Mouse (Mus musculus): ENCODE measurements around the gene Zgrf1.

Gene Zgrf1

DNA sequence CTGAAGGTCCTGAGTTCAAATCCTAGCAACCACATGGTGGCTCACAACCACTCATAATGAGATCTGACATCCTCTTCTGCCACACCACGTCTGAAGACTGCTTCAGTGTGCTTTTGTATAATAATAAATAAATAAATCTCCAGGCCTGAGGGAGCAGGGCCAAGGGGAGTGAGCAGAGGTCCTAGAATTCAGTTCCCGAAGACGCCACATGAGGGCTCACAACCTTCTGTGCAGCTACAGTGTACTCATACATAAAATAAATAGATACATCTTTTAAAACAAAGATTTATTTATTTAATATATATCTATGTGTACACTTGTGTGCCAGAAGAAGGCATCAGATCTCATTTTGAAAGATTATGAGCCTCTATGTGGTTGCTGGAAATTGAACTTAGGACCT lies 11.8 kb downstream of the Zgrf1 start:
- no peak for DNase-seq

DNA sequence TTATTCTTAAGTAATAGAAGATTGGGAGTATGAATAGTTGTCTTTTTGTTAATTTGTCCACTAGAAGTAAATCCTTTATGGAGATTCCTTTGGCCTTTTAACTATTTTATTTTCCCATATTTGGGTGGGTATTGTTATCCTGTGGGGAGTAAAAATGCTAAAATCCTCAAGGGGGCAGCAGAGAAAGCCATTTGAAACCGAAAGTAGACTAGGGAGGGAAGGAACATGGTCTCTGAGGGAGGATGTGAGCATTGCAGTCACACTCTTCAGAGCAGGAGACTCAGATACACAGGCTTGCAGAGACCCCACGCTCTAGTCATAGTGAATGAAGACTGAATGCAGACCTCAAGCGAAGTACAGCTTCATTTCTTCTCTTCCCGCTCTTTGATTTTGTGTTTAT lies 19.3 kb downstream of the Zgrf1 start:
- peak; percentile 14 for DNase-seq

- DNase-seq, result no peak
Observed at GRCm38 (mm10) chr3:127597136-127597535, 43.8 kb downstream of the Zgrf1 start.

GRCm38 (mm10) chr3:127608109-127608508 lies 54.8 kb downstream of the Zgrf1 start:
- DNase-seq, result no peak

DNA sequence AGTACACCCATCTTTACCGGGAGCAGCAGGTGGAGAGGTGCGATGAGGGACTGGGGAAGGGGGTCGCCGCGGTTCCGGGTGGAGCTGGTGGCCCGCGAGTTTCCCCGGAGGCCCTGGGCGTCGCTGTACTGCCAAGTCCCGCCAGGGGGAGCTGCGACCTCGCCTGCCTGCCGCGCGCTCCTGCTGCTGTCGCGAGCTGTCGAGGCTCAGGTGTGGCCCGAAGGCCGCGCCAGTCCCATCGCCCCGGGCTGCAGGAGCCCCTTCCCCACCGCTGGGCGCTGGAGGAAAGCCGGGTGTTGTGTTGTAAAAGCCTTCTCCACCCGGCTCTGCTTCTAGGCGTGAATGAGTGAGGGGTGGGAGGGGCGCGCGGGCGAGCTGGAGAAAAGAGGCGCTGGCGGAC lies 72.0 kb downstream of the Zgrf1 start:
- peak; percentile 11 for DNase-seq

GRCm38 (mm10) chr3:127625701-127626399 lies 72.6 kb downstream of the Zgrf1 start:
- peak; percentile 5 for DNase-seq

GRCm38 (mm10) chr3:127626524-127626923 lies 73.2 kb downstream of the Zgrf1 start:
- DNase-seq, result no peak

GRCm38 (mm10) chr3:127627151-127627955 lies 74.1 kb downstream of the Zgrf1 start:
- DNase-seq, result no peak

- no peak for DNase-seq
Observed at GRCm38 (mm10) chr3:127627956-127628310, 74.6 kb downstream of the Zgrf1 start.

DNA sequence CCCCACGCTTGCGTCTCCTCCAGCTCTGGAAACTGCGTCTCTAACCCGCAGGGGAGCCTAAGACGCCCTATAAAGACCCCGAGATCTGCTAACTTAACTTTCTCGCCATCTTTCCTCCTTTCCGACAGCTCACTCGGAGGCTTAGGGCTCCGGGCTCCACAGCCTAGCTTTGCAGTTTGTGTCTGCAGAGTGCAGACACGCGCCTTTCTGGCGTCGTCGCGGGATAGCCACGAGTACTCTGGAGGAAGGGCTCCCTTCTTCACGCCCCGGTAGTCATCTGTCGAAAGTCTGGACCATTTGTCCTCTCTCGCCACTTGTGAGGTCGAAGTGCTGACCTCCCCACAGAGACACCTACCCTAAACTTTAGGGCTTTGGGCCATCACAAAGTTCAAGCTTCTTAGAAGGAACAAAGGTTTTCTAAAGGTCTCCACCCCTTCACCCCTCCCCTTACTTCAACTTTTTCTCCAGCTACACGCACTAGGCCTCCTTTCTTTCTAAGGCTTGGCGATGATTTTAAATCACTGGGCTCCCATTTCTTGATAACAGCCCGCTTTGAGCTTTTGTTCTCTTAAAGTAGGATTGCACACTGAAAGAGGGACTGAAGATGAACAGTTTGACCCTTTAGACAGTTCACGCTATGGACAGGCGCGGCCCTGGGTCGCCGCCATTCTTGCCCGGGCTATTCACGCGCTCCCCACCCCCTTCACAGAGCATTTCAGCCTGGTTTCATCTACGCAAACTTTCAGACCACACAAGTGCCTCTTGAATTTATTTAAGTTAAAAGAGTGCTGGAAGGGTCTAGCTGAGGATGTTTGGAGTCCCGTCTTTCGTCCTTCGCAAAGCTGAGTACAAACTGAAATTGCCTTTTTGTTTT lies 75.3 kb downstream of the Zgrf1 start:
- no peak for DNase-seq

GRCm38 (mm10) chr3:127630190-127630589 lies 76.9 kb downstream of the Zgrf1 start:
- peak; percentile 3 for DNase-seq

DNA sequence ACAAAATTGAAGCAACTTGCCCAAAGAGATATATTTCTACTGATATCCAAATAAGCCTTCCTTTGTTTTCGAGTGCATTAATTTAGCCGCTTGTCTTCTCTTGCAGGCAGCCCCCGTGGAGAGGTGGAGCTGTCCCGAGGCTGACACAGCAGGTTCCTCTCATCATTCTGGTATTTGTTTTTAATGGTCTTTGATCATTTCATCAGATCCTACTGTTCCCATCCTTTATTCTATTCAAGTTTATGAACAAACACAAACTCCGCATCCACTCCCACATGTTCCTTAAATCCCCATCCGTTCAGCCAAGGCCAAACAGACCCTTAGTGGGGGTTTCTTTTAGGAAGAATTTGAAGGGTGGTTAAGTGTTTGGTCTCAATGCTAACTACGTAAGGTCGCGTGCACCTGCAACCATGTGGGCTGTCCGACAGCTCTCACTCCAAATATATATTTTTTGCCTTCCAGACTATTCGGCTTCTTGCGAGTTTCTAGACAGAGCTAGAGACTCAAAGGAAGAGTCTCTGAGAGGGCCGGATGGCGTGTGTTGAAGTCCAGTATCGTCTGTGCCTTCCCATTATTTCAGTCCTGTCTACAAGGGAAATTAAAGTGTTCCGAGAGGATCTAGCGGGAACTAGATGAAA lies 77.6 kb downstream of the Zgrf1 start:
- DNase-seq, result peak; percentile 1

DNA sequence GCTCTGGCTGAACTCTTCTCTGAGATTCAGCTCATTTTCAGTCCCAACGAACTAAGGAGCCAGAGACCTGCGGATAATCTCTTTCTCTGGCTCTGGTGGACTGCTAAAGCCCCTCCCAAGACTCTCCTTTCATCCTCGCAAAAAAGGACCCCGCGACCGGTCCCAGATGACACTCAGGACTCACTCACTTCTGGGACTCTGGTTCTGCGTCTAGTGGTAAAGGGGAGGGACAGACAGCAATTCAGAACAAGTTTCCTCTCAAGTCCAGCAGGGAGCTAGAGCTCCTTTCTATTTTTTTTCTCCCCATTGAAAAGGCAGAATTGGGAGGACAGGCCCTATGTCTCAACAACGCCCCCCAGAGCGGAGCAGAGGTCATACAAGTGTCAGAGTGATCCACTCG lies 78.3 kb downstream of the Zgrf1 start:
- peak; percentile 4 for DNase-seq

- DNase-seq, result peak; percentile 7
Observed at GRCm38 (mm10) chr3:127632531-127632930, 79.2 kb downstream of the Zgrf1 start.

GRCm38 (mm10) chr3:127633080-127634032 lies 80.1 kb downstream of the Zgrf1 start, which contains the start of gene Neurog2:
Neurog2 (plus strand) TSS chr3:127633135.
- peak; percentile 25 for DNase-seq

- DNase-seq, result peak; percentile 58
Observed at GRCm38 (mm10) chr3:127634101-127634983, 81.1 kb downstream of the Zgrf1 start.

- no peak for DNase-seq
Observed at GRCm38 (mm10) chr3:127634984-127635349, 81.7 kb downstream of the Zgrf1 start.

DNA sequence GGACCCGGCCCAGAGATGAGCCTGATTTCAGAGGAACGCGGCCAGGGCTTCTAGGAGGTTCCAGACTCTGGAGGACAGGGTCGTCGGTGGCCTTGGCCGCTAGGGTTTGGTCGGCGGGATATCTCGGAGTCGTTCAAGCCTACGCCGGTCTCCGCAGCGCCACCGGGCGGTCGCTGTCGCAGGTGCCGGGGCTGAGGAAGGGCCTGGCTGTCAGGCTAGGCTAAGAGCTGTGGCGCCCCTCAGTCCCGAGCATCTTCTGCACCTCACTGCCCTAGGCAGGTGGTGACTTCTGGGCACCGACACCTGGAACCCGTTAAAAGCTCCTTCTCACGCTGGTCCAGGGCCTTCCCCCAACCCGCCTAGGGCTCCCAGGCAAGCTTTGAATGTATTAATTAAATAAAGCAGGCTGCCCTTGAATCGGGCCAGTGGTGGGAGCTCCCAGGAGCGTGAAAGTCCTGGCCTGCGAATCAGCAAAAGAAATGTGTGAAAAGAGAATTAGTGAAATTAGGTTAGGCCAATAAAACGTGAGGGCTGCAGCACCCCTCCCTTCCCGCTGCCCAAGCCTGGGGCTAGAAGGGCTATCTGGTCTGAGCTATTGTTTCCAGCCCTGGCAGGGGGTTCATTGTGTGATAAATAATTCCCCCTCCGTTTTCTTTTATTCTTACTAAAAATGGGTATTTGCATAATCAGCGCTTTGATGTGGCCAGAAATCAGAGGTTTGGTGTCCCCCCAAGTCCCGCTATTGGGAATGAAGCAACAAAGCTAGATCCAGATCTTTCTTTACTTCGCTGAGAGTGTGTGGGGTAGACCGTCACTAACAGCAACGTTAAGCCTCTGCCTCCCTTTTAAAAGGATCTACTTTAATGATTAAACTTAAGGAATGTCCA lies 86.8 kb downstream of the Zgrf1 start:
- DNase-seq, result no peak

All from cerebellum, adult 8-10 months (tissue).